Mouse (Mus musculus) hindbrain, postnatal 0 days (tissue): ENCODE results near the gene Exoc2. TPM values are rescaled to one million over a fixed set of nuclear protein-coding genes. Genes with fewer than 3 reads are reported as not detected.

ENCODE experiments used
- ATAC-seq: fragments of 200-750 bp; cut with Nextera tagmentation; 2 replicates; pipeline ENCODE4 v1.8.0; 2017; ENCODE audit warnings: mild to moderate bottlenecking, moderate TSS enrichment, moderate library complexity
- DNase-seq: peaks from one replicate; pipeline ENCODE4 v3.0.0-alpha.2; 2015; ENCODE audit warnings: low spot score
- H3K27ac ChIP-seq: fragments of 300-500 bp; sonication (generic); 2 replicates; pipeline ENCODE4 v1.5.1; 2014; ENCODE audit warnings: mild to moderate bottlenecking
- H3K27me3 ChIP-seq: fragments of 300-500 bp; sonication (generic); 2 replicates; pipeline ENCODE4 v1.6.1; 2014; ENCODE audit warnings: low read length, mixed read lengths; ENCODE audit not compliant: insufficient read depth
- H3K36me3 ChIP-seq: fragments of 300-500 bp; sonication (generic); 2 replicates; pipeline ENCODE4 v1.6.1; 2014; ENCODE audit warnings: low read length, mixed read lengths; ENCODE audit not compliant: insufficient read depth
- H3K4me1 ChIP-seq: fragments of 300-500 bp; sonication (generic); 2 replicates; pipeline ENCODE4 v1.6.1; 2014; ENCODE audit warnings: antibody characterized with exemption, low read length, mixed read lengths; ENCODE audit not compliant: insufficient read depth
- H3K4me2 ChIP-seq: fragments of 300-500 bp; sonication (generic); 2 replicates; pipeline ENCODE4 v1.6.1; 2014; ENCODE audit warnings: low read depth, mild to moderate bottlenecking, low read length, moderate library complexity, mixed read lengths
- H3K4me3 ChIP-seq: fragments of 300-500 bp; sonication (generic); 2 replicates; pipeline ENCODE4 v1.5.1; 2014; ENCODE audit warnings: low read length
- H3K9ac ChIP-seq: fragments of 300-500 bp; sonication (generic); replicated peaks from 2 replicates; pipeline ENCODE4 v1.6.1; 2014; ENCODE audit warnings: mild to moderate bottlenecking, low read length, moderate library complexity, mixed read lengths
- H3K9me3 ChIP-seq: fragments of 300-500 bp; sonication (generic); 2 replicates; pipeline ENCODE4 v1.6.1; 2016; ENCODE audit warnings: low read length, mixed read lengths
- CTCF ChIP-seq: IDR thresholded peaks from 2 replicates; pipeline ENCODE4 v1.5.1; 2016; ENCODE audit warnings: antibody characterized with exemption, control low read depth, low read depth
- WGBS: fragments of 180-500 bp; shearing (Covaris S2); extraction: QIAGEN DNeasy Blood & Tissue Kit; methylation state at CpG from one replicate; pipeline ENCODE4 v1.1.7; 2014; 5-methylcytosine and 5-hydroxymethylcytosine counted together
- polyA plus RNA-seq: library from polyadenylated mRNA; unstranded; fragments of >200 nt; fragmentation: Nextera tagmentation; extraction: Ambion mirVana; gene quantifications from 2 replicates; pipeline ENCODE4 v1.2.1, GENCODE M21; 2015
- total RNA-seq: library from RNA; depleted of rRNA; stranded (reverse); fragments of >200 nt; gene quantifications from 2 replicates; pipeline ENCODE4 v1.2.3, GENCODE M21; 2014

The Exoc2 gene
- total and polyA plus RNA-seq, 2 experiments from 2014 or later: 36.5 to 41.7 TPM

- Histone ChIP-seq H3K4me1 (no peaks in the 10 kb centered on the region), H3K4me2 (no peak overlapping the region), H3K36me3 (no peaks in the 10 kb centered on the region), H3K9me3 (no peaks in the 10 kb centered on the region), H3K27me3 (no peaks in the 10 kb centered on the region), H3K4me3 (no peak overlapping the region), H3K27ac (no peak overlapping the region), H3K9ac (no peak overlapping the region)
- no peak for ATAC-seq
- 79% methylated on average over 3 of the region's 3 CpGs for WGBS
- no peak for DNase-seq
- TF ChIP-seq CTCF: no peak
These were observed 185.5 kb downstream of the Exoc2 start for GRCm38 (mm10) chr13:30788421-30788820.

GRCm38 (mm10) chr13:30787960-30788359, 185.9 kb downstream of the Exoc2 start:
- DNase-seq (no peak), ATAC-seq (no peak)
- Histone ChIP-seq H3K36me3 (no peaks in the 10 kb centered on the region), H3K27me3 (no peaks in the 10 kb centered on the region), H3K9me3 (no peaks in the 10 kb centered on the region), H3K4me3 (no peak overlapping the region), H3K4me1 (no peaks in the 10 kb centered on the region), H3K27ac (no peak overlapping the region), H3K9ac (no peak overlapping the region), H3K4me2 (no peak overlapping the region)
- 91% methylated on average over 4 of the region's 4 CpGs for WGBS
- no peak for TF ChIP-seq CTCF

- no peak for TF ChIP-seq CTCF
- 87% methylated on average over 2 of the region's 2 CpGs for WGBS
- Histone ChIP-seq H3K9me3 (no peaks in the 10 kb centered on the region), H3K4me3 (no peak overlapping the region), H3K36me3 (no peaks in the 10 kb centered on the region), H3K9ac (no peak overlapping the region), H3K4me1 (no peaks in the 10 kb centered on the region), H3K27me3 (no peaks in the 10 kb centered on the region), H3K27ac (no peak overlapping the region), H3K4me2 (no peak overlapping the region)
- DNase-seq (no peak), ATAC-seq (no peak)
These were observed 186.3 kb downstream of the Exoc2 start for GRCm38 (mm10) chr13:30787556-30787955.

DNA sequence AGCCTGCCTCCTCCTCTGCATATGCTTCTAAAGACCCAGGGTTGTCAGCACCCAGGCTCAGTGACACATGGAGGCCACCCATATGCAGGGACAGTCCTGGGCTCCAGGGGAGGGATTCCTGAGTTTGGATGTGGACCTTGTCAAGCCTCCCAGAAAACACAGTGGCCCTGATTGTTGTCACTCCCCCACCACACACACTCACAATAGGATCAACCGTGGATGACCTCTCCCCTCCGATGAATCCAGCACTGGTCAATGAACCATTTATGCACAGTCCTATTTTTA, 186.9 kb downstream of the Exoc2 start:
- no peak; the same call in 1 of the 2 replicates for ATAC-seq
- no peak for TF ChIP-seq CTCF

GRCm38 (mm10) chr13:30786235-30787035, 187.5 kb downstream of the Exoc2 start:
- WGBS: 71% methylated on average over 5 of the region's 5 CpGs
- DNase-seq (peak; percentile 14), ATAC-seq (peak; percentile 71)
- H3K27me3 ChIP-seq: no peaks in the 10 kb centered on the region
- H3K4me1 ChIP-seq: no peaks in the 10 kb centered on the region
- no peak overlapping the region for H3K27ac ChIP-seq
- no peaks in the 10 kb centered on the region for H3K9me3 ChIP-seq
- H3K9ac ChIP-seq: no peak overlapping the region
- TF ChIP-seq CTCF: no peak
- no peaks in the 10 kb centered on the region for H3K36me3 ChIP-seq
- H3K4me2 ChIP-seq: no peak overlapping the region
- H3K4me3 ChIP-seq: no peak overlapping the region

More for the DNA sequence above, 186.9 kb downstream of the Exoc2 start:
- Histone ChIP-seq H3K4me1 (no peaks in the 10 kb centered on the region), H3K36me3 (no peaks in the 10 kb centered on the region), H3K9me3 (no peaks in the 10 kb centered on the region), H3K27ac (no peak overlapping the region), H3K4me3 (no peak overlapping the region), H3K4me2 (no peak overlapping the region), H3K9ac (no peak overlapping the region), H3K27me3 (no peaks in the 10 kb centered on the region)
- DNase-seq: no peak
- WGBS: 22% methylated on average over 2 of the region's 2 CpGs

DNA sequence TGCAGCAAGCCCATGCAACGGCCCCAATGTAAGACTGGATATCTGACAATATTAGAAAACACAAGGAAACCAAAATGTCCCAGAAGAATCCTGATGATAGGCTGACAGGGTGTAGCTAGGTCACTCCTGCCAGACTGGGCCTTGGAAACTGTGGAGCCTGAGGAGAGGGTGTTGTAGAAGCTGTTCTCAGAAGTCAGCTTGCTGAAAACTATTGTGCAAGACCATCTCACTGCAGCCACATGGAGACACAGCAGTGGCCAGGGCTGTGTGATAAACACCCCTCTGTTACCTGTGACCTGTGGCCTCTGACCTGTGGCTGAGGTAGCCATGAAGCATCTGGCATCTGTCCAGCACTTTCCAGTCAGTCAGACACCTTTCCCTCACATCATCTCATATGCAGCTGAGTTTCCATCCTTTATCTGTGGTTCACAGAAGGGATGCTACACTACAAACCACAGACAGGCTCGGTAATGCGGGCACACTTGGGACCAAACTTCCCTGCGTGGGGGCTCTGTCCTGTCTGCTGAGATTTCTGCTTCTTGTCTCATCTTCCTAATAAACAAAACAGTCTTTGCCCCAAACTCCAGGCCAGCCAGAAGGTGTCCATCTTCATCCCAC, 188.4 kb downstream of the Exoc2 start:
- Histone ChIP-seq H3K4me1 (no peaks in the 10 kb centered on the region), H3K9ac (no peak overlapping the region), H3K4me2 (no peak overlapping the region), H3K4me3 (no peak overlapping the region), H3K27me3 (no peaks in the 10 kb centered on the region), H3K27ac (no peak overlapping the region), H3K36me3 (no peaks in the 10 kb centered on the region), H3K9me3 (no peaks in the 10 kb centered on the region)
- ATAC-seq: no peak
- WGBS: 86% methylated on average over 4 of the region's 4 CpGs
- no peak for DNase-seq
- no peak for TF ChIP-seq CTCF

DNA sequence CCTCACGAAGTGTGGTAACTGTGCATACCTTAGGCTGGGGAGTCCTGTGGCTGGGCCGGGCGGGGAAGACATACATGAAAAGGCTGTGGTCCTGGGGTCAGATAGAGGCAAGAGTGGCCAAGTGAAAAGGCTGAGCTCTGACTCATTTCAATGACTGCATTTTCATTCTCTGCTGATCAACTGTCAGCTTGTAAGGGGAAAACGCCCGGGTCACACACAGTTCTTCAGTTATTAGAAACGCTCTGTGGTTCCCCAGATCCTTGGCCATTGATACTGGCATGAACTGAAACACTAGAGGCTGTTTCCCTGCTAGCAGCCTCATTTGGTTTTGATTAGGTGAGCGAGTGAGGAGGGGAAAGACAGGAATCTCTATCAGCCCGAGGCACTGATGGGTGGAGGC, 191.5 kb downstream of the Exoc2 start:
- no peak for DNase-seq
- H3K4me2 ChIP-seq: no peak overlapping the region
- TF ChIP-seq CTCF: no peak
- H3K4me1 ChIP-seq: no peaks in the 10 kb centered on the region
- no peak overlapping the region for H3K27ac ChIP-seq
- H3K27me3 ChIP-seq: no peaks in the 10 kb centered on the region
- no peak for ATAC-seq
- H3K36me3 ChIP-seq: no peaks in the 10 kb centered on the region
- 45% methylated on average over 8 of the region's 8 CpGs for WGBS
- no peaks in the 10 kb centered on the region for H3K9me3 ChIP-seq
- H3K4me3 ChIP-seq: no peak overlapping the region
- no peak overlapping the region for H3K9ac ChIP-seq
